Mouse (Mus musculus) thymus, adult 2 months (tissue): ENCODE results near the gene Mmp14. TPM values are rescaled to one million over a fixed set of nuclear protein-coding genes. Genes with fewer than 3 reads are reported as not detected.

Source experiments
- DNase-seq: peaks from one replicate; pipeline ENCODE4 v3.0.0; 2021
- H3K27ac ChIP-seq: fragments of 200-500 bp; 2 replicates; pipeline ENCODE4 v1.5.1; 2012; ENCODE audit warnings: low read length, control low read depth; ENCODE audit not compliant: control insufficient read depth, insufficient read depth
- H3K27me3 ChIP-seq: fragments of 200-500 bp; 2 replicates; pipeline ENCODE4 v1.6.1; 2012; ENCODE audit warnings: mild to moderate bottlenecking, low read length, moderate library complexity, mixed read lengths; ENCODE audit not compliant: control insufficient read depth, insufficient read depth
- H3K36me3 ChIP-seq: fragments of 200-500 bp; 2 replicates; pipeline ENCODE4 v1.6.1; 2012; ENCODE audit warnings: mild to moderate bottlenecking, low read length, moderate library complexity; ENCODE audit not compliant: control insufficient read depth, insufficient read depth
- H3K4me1 ChIP-seq: fragments of 200-500 bp; replicated peaks from 2 replicates; pipeline ENCODE4 v1.6.1; 2012; ENCODE audit warnings: low read length; ENCODE audit not compliant: control insufficient read depth, insufficient read depth
- H3K4me3 ChIP-seq: fragments of 200-500 bp; 2 replicates; pipeline ENCODE4 v1.5.1; 2012; ENCODE audit warnings: mild to moderate bottlenecking, low read length, control low read depth, moderate library complexity; ENCODE audit not compliant: control insufficient read depth, insufficient read depth
- CTCF ChIP-seq: fragments of 200-500 bp; IDR thresholded peaks from 2 replicates; pipeline ENCODE4 v1.5.1; 2012; ENCODE audit warnings: mild to moderate bottlenecking, control low read depth, low read length, moderate library complexity, borderline replicate concordance; ENCODE audit not compliant: control insufficient read depth, poor library complexity, insufficient read depth; ENCODE audit errors: extremely low read depth
- POLR2A ChIP-seq: fragments of 200-500 bp; IDR thresholded peaks from 2 replicates; pipeline ENCODE4 v1.6.1; 2012; ENCODE audit warnings: mild to moderate bottlenecking, low read length, control low read depth, moderate library complexity; ENCODE audit not compliant: control insufficient read depth, poor library complexity, insufficient read depth; ENCODE audit errors: extremely low read depth
- WGBS: fragments of 180-500 bp; shearing (Covaris S2); methylation state at CpG from one replicate; pipeline ENCODE4 v1.1.7; 2018; 5-methylcytosine and 5-hydroxymethylcytosine counted together
- polyA plus RNA-seq: library from polyadenylated mRNA; depleted of rRNA; stranded (reverse); fragments of >200 nt; gene quantifications from 2 replicates; pipeline ENCODE4 v1.2.3, GENCODE M21; 2012; rRNA removed

The Mmp14 gene
- polyA plus RNA-seq, 1 experiment = 76.5 TPM

DNA sequence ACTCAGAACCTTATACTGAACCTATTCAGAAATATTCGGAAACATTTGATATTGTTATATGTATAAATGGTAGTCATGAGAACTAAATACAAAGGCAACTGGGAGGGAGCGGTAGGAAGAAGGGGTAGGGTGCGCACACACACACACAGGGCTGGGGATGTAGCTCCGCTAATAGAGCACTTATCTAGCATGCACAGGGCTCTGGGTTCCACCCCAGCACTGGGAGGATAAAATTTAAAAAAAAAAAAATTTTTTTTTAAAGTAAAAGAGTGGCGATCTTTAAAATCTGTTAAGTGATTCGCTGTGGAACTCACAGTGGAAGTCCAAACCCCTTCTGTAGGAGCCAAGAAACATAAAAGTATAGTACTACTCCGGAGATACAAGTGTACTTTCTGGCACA, 54.5 kb downstream of the Mmp14 start:
- WGBS = 97% methylated on average over 7 of the region's 7 CpGs
- TF ChIP-seq POLR2A (no peak), CTCF (no peak)
- DNase-seq = no peak
- Histone ChIP-seq H3K36me3 (no peaks in the 10 kb centered on the region), H3K4me3 (no peak overlapping the region), H3K27ac (no peak overlapping the region), H3K27me3 (no peaks in the 10 kb centered on the region), H3K4me1 (peaks cover 10% of the 10 kb centered on the region)

DNA sequence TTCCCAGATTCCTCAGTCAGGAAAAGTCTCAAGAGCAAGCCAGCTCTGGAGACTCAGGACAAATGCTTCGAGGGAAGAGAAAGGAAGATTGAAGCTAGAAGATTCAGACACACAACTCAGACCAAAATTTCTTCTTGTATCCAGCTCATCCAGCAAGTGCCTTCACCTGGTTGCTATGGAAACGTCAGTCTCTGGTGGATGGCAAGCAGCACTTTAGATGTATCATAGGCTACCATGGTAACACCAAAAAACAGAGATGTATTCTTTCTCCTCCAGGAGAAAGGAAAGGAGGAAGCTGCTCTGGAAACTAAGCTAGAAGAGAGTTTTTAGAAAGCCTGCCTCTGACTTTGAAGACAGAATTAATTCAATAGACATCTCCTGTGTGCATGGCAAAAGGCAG, 56.3 kb downstream of the Mmp14 start:
- Histone ChIP-seq H3K4me3 (no peak overlapping the region), H3K36me3 (no peaks in the 10 kb centered on the region), H3K27me3 (no peaks in the 10 kb centered on the region), H3K27ac (no peak overlapping the region), H3K4me1 (peaks cover 3% of the 10 kb centered on the region)
- no peak for DNase-seq
- TF ChIP-seq POLR2A (no peak), CTCF (no peak)
- WGBS = 76% methylated on average over 2 of the region's 2 CpGs

DNA sequence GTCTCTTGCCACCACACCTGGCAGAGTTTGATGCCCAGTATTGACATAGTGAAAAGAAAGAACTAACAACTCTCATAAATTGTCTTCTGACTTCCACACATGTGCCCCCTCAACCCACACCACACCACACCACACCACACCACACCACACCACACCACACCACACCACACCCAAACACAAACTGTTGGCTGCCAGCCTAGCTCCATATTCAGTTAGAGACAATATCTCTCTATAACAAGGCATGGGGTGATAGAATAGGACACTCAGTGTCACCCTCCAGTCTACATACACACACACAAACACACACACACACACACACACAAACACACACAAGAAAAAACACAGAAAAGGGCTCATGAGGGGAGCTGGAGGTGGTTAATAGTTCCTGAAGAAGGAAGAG, 56.9 kb downstream of the Mmp14 start:
- no peak for DNase-seq
- Histone ChIP-seq H3K4me3 (no peak overlapping the region), H3K27ac (no peak overlapping the region), H3K4me1 (peaks cover 3% of the 10 kb centered on the region), H3K27me3 (no peaks in the 10 kb centered on the region), H3K36me3 (no peaks in the 10 kb centered on the region)
- TF ChIP-seq CTCF = no peak
- TF ChIP-seq POLR2A = no peak

DNA sequence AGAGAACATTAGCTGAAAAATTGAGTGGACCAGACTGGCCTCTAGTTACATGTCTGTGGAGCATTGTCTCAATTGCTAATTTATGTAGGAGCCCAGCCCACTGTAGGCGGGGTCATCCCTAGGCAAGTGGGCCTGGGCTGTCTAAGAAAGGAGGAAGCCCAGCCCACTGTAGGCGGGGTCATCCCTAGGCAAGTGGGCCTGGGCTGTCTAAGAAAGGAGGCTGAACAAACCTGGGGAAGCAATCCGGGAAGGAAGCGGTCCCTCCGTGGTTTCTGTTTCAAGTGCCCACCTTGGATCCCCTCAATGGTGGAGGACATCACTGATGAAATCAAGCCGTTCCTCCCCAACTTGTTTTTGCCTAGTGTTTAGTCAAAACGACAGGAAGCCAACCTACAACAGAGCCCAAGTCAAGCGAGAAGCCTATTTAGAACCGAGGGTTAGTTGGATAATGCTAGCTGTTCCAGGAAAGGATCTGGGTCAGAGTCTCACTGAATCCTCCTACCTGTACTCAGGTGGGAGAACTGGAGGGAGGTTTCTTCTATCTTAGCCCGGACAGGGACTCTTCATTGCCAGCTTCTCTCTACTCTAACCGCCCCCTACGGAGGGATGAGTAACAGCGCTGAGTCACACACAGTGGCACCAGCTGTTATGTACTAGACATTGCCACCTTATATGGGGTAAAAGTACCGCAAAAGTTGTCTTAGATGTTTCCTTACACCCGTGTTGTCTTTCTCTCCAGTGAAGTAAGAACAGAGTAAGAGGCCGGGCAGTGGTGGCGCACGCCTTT, 61.1 kb downstream of the Mmp14 start:
- no peaks in the 10 kb centered on the region for H3K36me3 ChIP-seq
- H3K4me3 ChIP-seq = no peak overlapping the region
- H3K27ac ChIP-seq = peak overlapping the region; percentile 28
- 62% methylated on average over 18 of the region's 18 CpGs for WGBS
- H3K27me3 ChIP-seq = no peaks in the 10 kb centered on the region
- DNase-seq = peak; percentile 23
- H3K4me1 ChIP-seq = peaks cover 3% of the 10 kb centered on the region
- no peak for TF ChIP-seq CTCF
- TF ChIP-seq POLR2A = no peak

DNA sequence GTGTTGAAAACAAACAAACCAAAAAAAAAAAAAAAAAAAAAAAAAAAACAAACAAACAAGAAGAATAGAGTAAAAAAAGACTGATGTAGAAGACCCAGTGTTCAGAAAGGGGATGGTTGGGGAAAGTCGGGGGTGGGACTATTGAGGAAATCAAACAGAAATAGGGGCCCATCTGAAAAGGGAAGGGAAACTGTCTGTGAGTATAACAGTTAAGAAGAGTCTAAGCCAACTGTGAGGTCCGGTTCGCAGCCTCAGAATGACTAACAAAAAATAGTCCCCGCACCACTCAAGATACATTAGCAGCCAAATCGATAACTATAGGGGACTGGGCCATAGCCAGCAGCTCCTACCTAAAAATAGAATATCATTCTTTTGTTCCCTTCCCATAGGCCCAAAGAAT, 61.8 kb downstream of the Mmp14 start:
- Histone ChIP-seq H3K4me1 (peaks cover 3% of the 10 kb centered on the region), H3K27ac (no peak overlapping the region), H3K36me3 (no peaks in the 10 kb centered on the region), H3K27me3 (no peaks in the 10 kb centered on the region), H3K4me3 (no peak overlapping the region)
- TF ChIP-seq POLR2A = no peak
- TF ChIP-seq CTCF = no peak
- WGBS = 73% methylated on average over 5 of the region's 5 CpGs
- no peak for DNase-seq

DNA sequence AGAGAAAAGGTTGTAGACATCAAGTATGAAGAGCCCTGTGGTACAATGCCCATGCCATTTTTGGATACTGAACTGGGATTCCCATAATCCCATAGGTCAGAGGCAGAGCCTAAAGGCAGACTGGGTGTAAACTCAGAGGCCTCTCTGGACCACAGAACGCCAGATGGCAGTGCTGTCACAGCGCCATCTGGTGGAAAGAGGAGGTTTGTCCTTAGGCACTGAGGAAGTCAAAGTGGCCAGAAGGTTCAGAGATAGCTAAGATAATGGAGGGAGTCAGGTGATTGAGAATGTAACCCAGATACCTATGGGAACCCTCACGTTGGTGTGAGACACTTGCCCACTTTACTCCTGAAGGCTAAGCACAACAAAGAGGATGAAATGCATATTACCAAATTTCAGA, 62.8 kb downstream of the Mmp14 start:
- DNase-seq = peak; percentile 71
- TF ChIP-seq CTCF (peak; percentile 54; the same call in 1 of the 2 replicates), POLR2A (no peak)
- Histone ChIP-seq H3K36me3 (no peaks in the 10 kb centered on the region), H3K27me3 (no peaks in the 10 kb centered on the region), H3K4me3 (no peak overlapping the region), H3K4me1 (peaks cover 5% of the 10 kb centered on the region), H3K27ac (no peak overlapping the region)
- WGBS = 1% methylated on average over 3 of the region's 3 CpGs

Other genes with a start within 250 kb of the Mmp14 start
- 513 and 641 TPM in 2 replicates for gene Dad1, start 177.5 kb upstream of the Mmp14 start, polyA plus RNA-seq
- gene Abhd4, start 177.4 kb upstream of the Mmp14 start, polyA plus RNA-seq = 21.5 and 23.6 TPM in 2 replicates
- gene Olfr49, start 146.7 kb upstream of the Mmp14 start, polyA plus RNA-seq = not detected in 2 replicates
- gene Oxa1l, start 70.8 kb upstream of the Mmp14 start, polyA plus RNA-seq = 177 and 188 TPM in 2 replicates
- gene Slc7a7, start 13.8 kb upstream of the Mmp14 start, polyA plus RNA-seq = 24.2 and 29.3 TPM in 2 replicates
- 211 and 214 TPM in 2 replicates for gene Mrpl52, start 4.7 kb upstream of the Mmp14 start, polyA plus RNA-seq
- 308 and 317 TPM in 2 replicates for gene Lrp10, start 32.5 kb downstream of the Mmp14 start, polyA plus RNA-seq
- 0.82 and 1.00 TPM in 2 replicates for gene Rem2, start 44.5 kb downstream of the Mmp14 start, polyA plus RNA-seq
- 48.9 and 50.5 TPM in 2 replicates for gene Prmt5, start 85.9 kb downstream of the Mmp14 start, polyA plus RNA-seq
- 47.2 and 61.5 TPM in 2 replicates for gene Haus4, start 123.0 kb downstream of the Mmp14 start, polyA plus RNA-seq
- gene Ajuba, start 145.9 kb downstream of the Mmp14 start, polyA plus RNA-seq = 13.9 and 17.6 TPM in 2 replicates
- gene 4931414P19Rik, start 174.4 kb downstream of the Mmp14 start, polyA plus RNA-seq = 8.7 and 9.8 TPM in 2 replicates
- 239 and 266 TPM in 2 replicates for gene Psmb5, start 186.4 kb downstream of the Mmp14 start, polyA plus RNA-seq
- gene Psmb11, start 189.8 kb downstream of the Mmp14 start, polyA plus RNA-seq = 67.6 and 92.4 TPM in 2 replicates
- not detected in 2 replicates for gene Gm17606, start 209.3 kb downstream of the Mmp14 start, polyA plus RNA-seq
- gene Cdh24, start 209.8 kb downstream of the Mmp14 start, polyA plus RNA-seq = 138 and 142 TPM in 2 replicates